Comparison of ENCODE assay signal across 8 mouse cellular contexts in the genomic region with DNA sequence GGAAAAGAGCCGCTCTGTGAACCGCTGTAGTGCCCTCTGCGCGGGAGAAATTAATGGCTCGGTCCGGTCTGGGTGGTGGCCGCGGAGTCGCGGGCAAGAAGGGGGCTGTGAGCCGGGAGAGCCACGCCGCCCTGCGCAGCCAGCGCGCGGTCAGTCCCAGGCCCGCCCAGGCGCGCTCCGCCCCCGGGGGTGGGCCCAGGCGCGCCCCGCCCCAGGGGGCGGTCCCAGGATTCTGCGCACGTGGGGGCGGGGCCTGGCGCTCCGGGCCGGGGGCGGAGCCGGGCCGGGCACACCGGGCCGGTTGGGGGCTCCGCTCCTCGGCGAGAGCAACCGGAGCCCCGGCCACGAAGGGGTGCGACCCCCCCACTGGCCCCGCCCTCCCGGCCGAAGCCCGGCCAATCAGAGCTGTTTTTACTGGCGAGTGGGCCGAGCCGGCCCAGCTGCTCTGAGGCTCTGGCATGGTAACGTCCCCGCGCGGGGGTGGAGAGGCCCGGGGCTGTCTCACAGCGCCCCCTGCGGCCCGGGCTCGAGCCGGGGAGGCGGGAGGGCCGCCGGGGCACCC. TPM values are rescaled to one million over a fixed set of nuclear protein-coding genes. Genes with fewer than 3 reads are reported as not detected.
DNase-seq lines count a peak whose midpoint lies in the region; ATAC-seq and TF ChIP-seq lines count a peak whose summit lies in the region.

Prpf40b (plus strand) TSS at position 275 of the 562 bp plus-strand sequence.

- H3K27ac ChIP-seq in heart, embryonic 11.5 days (ENCODE audit: low read depth, low read length): peak within 1 kb of the TSS; percentile 74
- peak within 1 kb of the TSS; percentile 94 for H3K27ac ChIP-seq in kidney, embryonic 16.5 days (ENCODE audit: low read length)
- no peak within 1 kb of the TSS; the same call in 1 of the 2 replicates for H3K27ac ChIP-seq in liver, adult 2 months (replicated peaks; ENCODE audit: insufficient read depth, low read depth, low read length)

- WGBS in heart, embryonic 11.5 days (ENCODE audit: insufficient replicate concordance): under 1% methylated on average over 45 of the region's 64 CpGs
- 1% methylated on average over 47 of the region's 64 CpGs for WGBS in kidney, embryonic 16.5 days
- under 1% methylated on average over 61 of the region's 64 CpGs for WGBS in liver, adult 2 months

- peak; percentile 43 for TF ChIP-seq CTCF in liver, adult 2 months (IDR thresholded peaks at IDR 0.05; ENCODE audit: low read depth, low read length)

- peak; percentile 80 for ATAC-seq in erythroblast, adult 5-6 weeks (replicated peaks; ENCODE audit: low FRiP score, poor library complexity, severe bottlenecking)
- peak; percentile 95 for ATAC-seq in heart, embryonic 11.5 days (replicated peaks; ENCODE audit: insufficient number of reproducible peaks, low FRiP score, low TSS enrichment)
- ATAC-seq in kidney, embryonic 16.5 days (ENCODE audit: low FRiP score, low TSS enrichment): peak; percentile 97

- H3K4me3 ChIP-seq in heart, embryonic 11.5 days (ENCODE audit: low read depth, low read length): peak within 1 kb of the TSS; percentile 60
- peak within 1 kb of the TSS; percentile 82 for H3K4me3 ChIP-seq in kidney, embryonic 16.5 days (ENCODE audit: low read length)
- peak within 1 kb of the TSS; percentile 90 for H3K4me3 ChIP-seq in liver, adult 2 months (ENCODE audit: insufficient read depth, low read depth, low read length)
- peak within 1 kb of the TSS; percentile 46 for H3K4me3 ChIP-seq in myocyte

- no peaks in the 10 kb centered on the region for H3K36me3 ChIP-seq in heart, embryonic 11.5 days (ENCODE audit: control insufficient read depth, insufficient read depth, low read length)
- no peaks in the 10 kb centered on the region for H3K36me3 ChIP-seq in kidney, embryonic 16.5 days (ENCODE audit: insufficient read depth, low read length)
- no peaks in the 10 kb centered on the region for H3K36me3 ChIP-seq in liver, adult 2 months (ENCODE audit: control insufficient read depth, insufficient read depth, low read length)
- H3K36me3 ChIP-seq in myocyte (ENCODE audit: control insufficient read depth, insufficient read depth): no peaks in the 10 kb centered on the region
- H3K36me3 ChIP-seq in splenic B cell, adult 2 months (ENCODE audit: control insufficient read depth, insufficient read depth, low read length, poor library complexity, severe bottlenecking): no peaks in the 10 kb centered on the region

- H3K4me2 ChIP-seq in heart, embryonic 11.5 days: peak within 1 kb of the TSS; percentile 65
- H3K4me2 ChIP-seq in kidney, embryonic 16.5 days (replicated peaks; ENCODE audit: low read depth, low read length): peak within 1 kb of the TSS; percentile 58
- H3K4me2 ChIP-seq in myocyte (ENCODE audit: low read depth): peak within 1 kb of the TSS; percentile 89

- peak within 1 kb of the TSS; percentile 19 for H3ac ChIP-seq in myocyte (ENCODE audit: control insufficient read depth, insufficient read length)

- DNase-seq in B cell, adult 2 months: peak; percentile 92 to 93
- peak; percentile 95 for DNase-seq in brain, adult 2 months (ENCODE audit: low read depth, low spot score)
- DNase-seq in liver, adult 2 months (ENCODE audit: extremely low read depth, low read depth, low spot score): peak; percentile 66
- peak; percentile 89 for DNase-seq in splenic B cell, adult 2 months (ENCODE audit: low read depth, low spot score)

- H3K79me2 ChIP-seq in liver, adult 2 months (ENCODE audit: control insufficient read depth, insufficient read depth, low read length): no peaks in the 10 kb centered on the region
- H3K79me2 ChIP-seq in myocyte (ENCODE audit: control insufficient read depth, insufficient read depth): no peaks in the 10 kb centered on the region

- no peaks in the 10 kb centered on the region for H3K9me3 ChIP-seq in heart, embryonic 11.5 days (replicated peaks; ENCODE audit: control insufficient read depth, low read length)
- H3K9me3 ChIP-seq in kidney, embryonic 16.5 days (ENCODE audit: low read length): no peaks in the 10 kb centered on the region

- TF ChIP-seq POLR2A in liver, adult 2 months (IDR thresholded peaks at IDR 0.05; ENCODE audit: extremely low read depth, insufficient read depth, low read length): peak; percentile 38; the same call in 1 of the 2 replicates
- peak; percentile 97 for TF ChIP-seq POLR2A in myocyte (IDR thresholded peaks at IDR 0.05; ENCODE audit: insufficient read length, low read depth)

- H3K4me1 ChIP-seq in heart, embryonic 11.5 days (ENCODE audit: control insufficient read depth, insufficient read depth, low read length): 0 out of 2 replicates have a peak, but pooled peaks cover 7% of the 10 kb centered on the region
- peaks cover 19% of the 10 kb centered on the region for H3K4me1 ChIP-seq in kidney, embryonic 16.5 days (ENCODE audit: insufficient read depth, low read length)
- peaks cover 7% of the 10 kb centered on the region; the same call in 1 of the 2 replicates for H3K4me1 ChIP-seq in liver, adult 2 months (ENCODE audit: control insufficient read depth, insufficient read depth, low read length)

- H3K9ac ChIP-seq in heart, embryonic 11.5 days (ENCODE audit: low read depth, low read length): peak within 1 kb of the TSS; percentile 74
- H3K9ac ChIP-seq in kidney, embryonic 16.5 days (replicated peaks; ENCODE audit: low read length): peak within 1 kb of the TSS; percentile 78
- peak within 1 kb of the TSS; percentile 84 for H3K9ac ChIP-seq in liver, adult 2 months (ENCODE audit: low read depth, low read length)

- H3K27me3 ChIP-seq in heart, embryonic 11.5 days (ENCODE audit: control insufficient read depth, insufficient read depth, low read length): no peaks in the 10 kb centered on the region
- H3K27me3 ChIP-seq in kidney, embryonic 16.5 days (ENCODE audit: insufficient read depth, low read length): no peaks in the 10 kb centered on the region
- H3K27me3 ChIP-seq in liver, adult 2 months (ENCODE audit: control insufficient read depth, insufficient read depth, low read length): no peaks in the 10 kb centered on the region
- no peaks in the 10 kb centered on the region for H3K27me3 ChIP-seq in myocyte (ENCODE audit: control insufficient read depth, insufficient read depth, insufficient read length)
- no peaks in the 10 kb centered on the region for H3K27me3 ChIP-seq in splenic B cell, adult 2 months (ENCODE audit: control insufficient read depth, insufficient read depth, low read length, poor library complexity, severe bottlenecking)

TF ChIP-seq in myocyte, 11 proteins besides CTCF, POLR2A, EP300 and RAD21:
- TF ChIP-seq TCF12 (IDR thresholded peaks at IDR 0.05; ENCODE audit: insufficient read depth, poor library complexity, severe bottlenecking) (no peak), SRF (IDR thresholded peaks at IDR 0.05; ENCODE audit: control insufficient read depth, insufficient read length, low read depth) (peak; percentile 16), MAX (IDR thresholded peaks at IDR 0.05; ENCODE audit: low read depth) (no peak), POLR2AphosphoS2 (IDR thresholded peaks at IDR 0.05; ENCODE audit: insufficient read length, low read depth) (peak; percentile 97), MYOD1 (IDR thresholded peaks at IDR 0.05; ENCODE audit: control insufficient read depth in 1 of 3, insufficient read length in 2 of 3, low read depth in 2 of 3) (peak in 2 of 3 experiments; percentile 39 to 81), MYOG (IDR thresholded peaks at IDR 0.05; ENCODE audit: control insufficient read depth in 1 of 3, insufficient read depth in 1 of 3, insufficient read length in 2 of 3, low read depth in 2 of 3) (peak; percentile 49 to 85 (median 66))

RNA-seq across cellular contexts. Expression of gene Prpf40b, which starts in this region (rescaled TPM):
- total RNA-seq in erythroblast, adult 5-6 weeks (2015; ENCODE audit: low replicate concordance): 2.3 TPM in 1 of 2 replicates, not detected in the other
- total RNA-seq in erythroblast, adult 5-6 weeks (2017; ENCODE audit: low replicate concordance): 1.4 and 2.0 TPM in 2 replicates
- polyA plus RNA-seq in heart, embryonic 11.5 days (2014; fragmentation: Nextera tagmentation; extraction: Ambion mirVana): 34.6 and 37.4 TPM in 2 replicates
- 62.2 and 67.5 TPM in 2 replicates for polyA plus RNA-seq in kidney, embryonic 16.5 days (2015; fragmentation: Nextera tagmentation; extraction: Ambion mirVana)
- total RNA-seq in liver, adult 2 months (2014; rRNA removed): 7.9 and 8.6 TPM in 2 replicates
- polyA plus RNA-seq in liver, adult 2 months (2012; rRNA removed): 15.8 and 27.9 TPM in 2 replicates
- 59.7 TPM for polyA plus RNA-seq in myocyte (2012; fragmentation: generic; extraction: Trizol)
